Mouse (Mus musculus) adrenal gland, adult 18-20 months (tissue): ENCODE data around the gene Pank1. TPM values are rescaled to one million over a fixed set of nuclear protein-coding genes. Genes with fewer than 3 reads are reported as not detected.

Experiments used
- DNase-seq, 2 experiments: peaks; one replicate each; pipeline ENCODE4 v3.0.0; 2021 to 2022; ENCODE audit warnings: low spot score in 2 of 2
- long read RNA-seq, 2 experiments: library from polyadenylated mRNA; stranded (forward); transcript quantifications; one replicate each; pipeline ENCODE4 v2.0.0; 2021
- total RNA-seq, 2 experiments: library from RNA; stranded (reverse); gene quantifications; 1 replicate in 1 of 2; 2 replicates in 1 of 2; pipeline ENCODE4 v1.2.3; 2021

The Pank1 gene
- 10 to 100 TPM; 77.0 to 80.4 TPM for total RNA-seq
- long read RNA-seq, experiment 1, full-length matches to known transcripts, result 87 of 97 reads
- long read RNA-seq, experiment 1, partial matches to known transcripts, result 3 of 97 reads
- long read RNA-seq, experiment 1, other reads (novel, unspliced or antisense), result 7 of 97 reads
- long read RNA-seq, experiment 2, full-length matches to known transcripts, result 170 of 198 reads
- long read RNA-seq, experiment 2, partial matches to known transcripts, result 3 of 198 reads
- long read RNA-seq, experiment 2, other reads (novel, unspliced or antisense), result 25 of 198 reads

GRCm38 (mm10) chr19:34878603-34879541 lies at the start of gene Pank1:
TSS of gene Pank1 (minus strand) at chr19:34879455.
- DNase-seq, result peak; percentile 65 to 71

- DNase-seq, result no peak
Observed at GRCm38 (mm10) chr19:34922603-34922963, 43.3 kb upstream of the Pank1 start.

GRCm38 (mm10) chr19:34921652-34922602 lies 42.7 kb upstream of the Pank1 start, which contains the start of gene Kif20b:
TSS of gene Kif20b (plus strand) at chr19:34922361.
- peak; percentile 94 to 95 for DNase-seq

GRCm38 (mm10) chr19:34921253-34921651 lies 42.0 kb upstream of the Pank1 start:
- DNase-seq, result no peak

- no peak for DNase-seq
Observed at GRCm38 (mm10) chr19:34920531-34920930, 41.3 kb upstream of the Pank1 start.

GRCm38 (mm10) chr19:34920066-34920465 lies 40.8 kb upstream of the Pank1 start:
- DNase-seq, result no peak

- no peak for DNase-seq
Observed at GRCm38 (mm10) chr19:34912366-34912765, 33.1 kb upstream of the Pank1 start.

- no peak for DNase-seq
Observed at GRCm38 (mm10) chr19:34906772-34907171, 27.5 kb upstream of the Pank1 start.

GRCm38 (mm10) chr19:34905424-34905823 lies 26.2 kb upstream of the Pank1 start:
- DNase-seq, result no peak

GRCm38 (mm10) chr19:34904032-34904431 lies 24.8 kb upstream of the Pank1 start:
- DNase-seq, result no peak

GRCm38 (mm10) chr19:34901735-34902134 lies 22.5 kb upstream of the Pank1 start:
- no peak for DNase-seq

- DNase-seq, result no peak
Observed at GRCm38 (mm10) chr19:34901266-34901665, 22.0 kb upstream of the Pank1 start.

GRCm38 (mm10) chr19:34898941-34899340 lies 19.7 kb upstream of the Pank1 start:
- peak in 1 of 2 experiments; percentile 52 for DNase-seq

GRCm38 (mm10) chr19:34897082-34897965 lies 18.1 kb upstream of the Pank1 start:
- DNase-seq, result no peak

GRCm38 (mm10) chr19:34895082-34895481 lies 15.8 kb upstream of the Pank1 start:
- no peak for DNase-seq

- no peak for DNase-seq
Observed at GRCm38 (mm10) chr19:34891590-34891989, 12.3 kb upstream of the Pank1 start.

GRCm38 (mm10) chr19:34890981-34891380 lies 11.7 kb upstream of the Pank1 start:
- no peak for DNase-seq

GRCm38 (mm10) chr19:34886324-34886723 lies 7.1 kb upstream of the Pank1 start:
- DNase-seq, result no peak

- no peak for DNase-seq
Observed at GRCm38 (mm10) chr19:34883526-34884224, 4.4 kb upstream of the Pank1 start.
